Mouse (Mus musculus): ENCODE data around the gene Slit3.

Slit3 gene

DNA sequence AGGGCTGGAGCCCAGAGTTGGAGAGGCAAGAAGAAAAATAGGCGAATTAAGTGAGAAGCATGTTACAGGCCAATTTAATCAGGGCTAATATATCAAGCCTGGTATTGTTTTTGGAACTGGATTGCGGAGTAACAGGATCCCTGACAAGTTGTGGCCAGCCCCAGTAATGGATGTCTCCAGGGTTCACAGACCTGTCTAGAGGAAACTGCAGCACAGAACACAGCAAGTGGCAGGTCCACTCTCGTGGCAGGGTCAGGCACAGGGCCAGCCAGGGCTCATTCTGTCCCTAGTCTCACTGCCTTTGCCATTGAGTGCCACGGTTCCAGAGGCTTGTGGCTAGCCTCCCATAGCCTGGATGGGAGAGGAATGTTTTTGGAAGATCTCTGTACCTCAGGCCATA is 187.0 kb downstream of the Slit3 start:
- peak; percentile 30 to 43 for DNase-seq

DNA sequence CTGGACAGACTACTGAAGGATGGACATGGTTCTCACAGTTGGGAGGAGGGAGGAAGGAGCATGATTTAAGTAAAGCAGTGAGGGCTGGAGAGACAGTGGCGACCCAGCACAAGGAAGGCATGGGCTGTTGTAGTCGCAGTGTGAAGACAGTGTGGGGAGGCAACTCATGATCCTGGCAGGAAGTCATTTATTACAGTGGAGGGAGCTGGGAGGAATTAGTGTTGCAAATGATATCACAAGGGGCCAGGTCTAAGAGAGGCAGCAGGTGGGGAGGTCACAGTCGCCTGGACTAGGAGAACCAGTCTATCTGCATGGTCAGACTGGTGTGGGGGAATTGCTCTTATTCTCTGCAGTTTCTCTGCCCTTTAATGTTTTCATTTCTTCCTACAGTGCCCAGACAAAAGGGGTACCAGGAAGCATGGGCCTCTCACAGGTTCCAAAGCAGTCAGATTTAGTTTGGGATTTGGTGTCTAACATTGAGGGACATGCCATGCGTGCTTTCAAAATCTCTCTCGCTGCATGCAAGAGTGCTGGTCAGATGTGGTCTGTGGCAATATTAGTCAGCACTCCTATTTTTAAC is 194.5 kb downstream of the Slit3 start:
- DNase-seq = no peak

DNA sequence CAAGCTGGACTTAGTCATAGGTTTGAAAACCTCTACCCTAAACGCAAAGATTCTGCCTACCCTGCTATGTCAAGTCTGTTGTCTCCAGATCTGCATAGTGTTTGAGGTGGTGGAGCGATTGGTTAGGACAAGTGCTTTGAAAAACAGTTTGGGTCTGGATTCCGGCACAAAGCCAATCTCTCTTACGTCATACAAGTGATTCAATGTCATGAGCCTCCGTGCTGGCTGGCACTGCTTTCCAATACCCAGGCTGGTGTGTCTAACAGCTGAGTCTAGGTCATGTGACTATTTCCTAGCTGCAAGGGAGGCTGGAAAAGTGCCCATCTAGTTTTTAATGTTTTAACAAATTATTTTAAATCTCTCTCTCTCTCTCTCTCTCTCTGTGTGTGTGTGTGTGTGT is 196.2 kb downstream of the Slit3 start:
- DNase-seq = no peak

- DNase-seq = no peak
Observed at GRCm38 (mm10) chr11:35317775-35318432, 196.9 kb downstream of the Slit3 start.

- DNase-seq = no peak
Observed at GRCm38 (mm10) chr11:35318433-35319020, 197.5 kb downstream of the Slit3 start.

- DNase-seq = no peak
Observed at GRCm38 (mm10) chr11:35320518-35320917, 199.5 kb downstream of the Slit3 start.

GRCm38 (mm10) chr11:35324397-35324796 is 203.4 kb downstream of the Slit3 start:
- no peak for DNase-seq

GRCm38 (mm10) chr11:35325131-35325995 is 204.3 kb downstream of the Slit3 start:
- DNase-seq = no peak

- no peak for DNase-seq
Observed at GRCm38 (mm10) chr11:35326346-35326745, 205.3 kb downstream of the Slit3 start.

GRCm38 (mm10) chr11:35327899-35328298 is 206.9 kb downstream of the Slit3 start:
- DNase-seq = no peak

DNA sequence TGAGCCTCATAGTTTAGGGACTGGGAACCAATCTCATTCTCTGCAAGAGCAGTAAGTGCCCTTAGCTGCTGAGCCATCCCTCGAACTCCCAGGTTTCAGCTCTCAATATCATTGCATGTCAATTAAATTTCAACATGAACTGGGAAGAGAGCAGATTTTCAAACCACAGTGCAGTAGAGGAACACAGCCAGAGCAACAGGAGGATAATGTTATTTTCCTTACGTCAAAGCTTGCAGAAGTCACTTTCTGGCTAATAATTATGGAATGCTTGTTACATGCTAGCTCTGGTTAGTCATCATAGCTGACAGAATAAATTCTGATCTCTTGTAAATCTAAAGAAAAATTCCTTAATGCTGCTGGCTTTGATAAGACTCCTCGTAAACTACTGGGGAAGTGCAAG is 210.5 kb downstream of the Slit3 start:
- DNase-seq = no peak

DNA sequence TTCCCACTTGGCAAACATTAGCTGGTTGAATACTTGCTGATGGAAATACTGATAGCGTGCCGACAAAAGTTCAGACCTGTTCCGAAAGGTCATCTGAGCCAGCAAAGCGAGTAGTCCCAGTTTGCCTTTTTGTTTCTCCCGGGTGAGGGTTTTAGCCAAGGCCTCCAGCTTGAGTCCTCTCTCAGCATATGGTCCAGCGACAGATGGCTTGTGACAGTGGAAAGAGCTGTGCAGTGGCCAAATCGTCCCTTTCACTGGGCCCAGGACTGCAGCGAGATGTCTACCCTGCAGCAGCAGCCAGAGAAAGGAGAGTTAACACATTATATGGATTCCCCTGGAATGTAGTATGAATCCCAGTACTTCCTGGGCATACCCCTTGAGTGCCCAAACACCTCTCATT is 215.5 kb downstream of the Slit3 start:
- no peak for DNase-seq

DNA sequence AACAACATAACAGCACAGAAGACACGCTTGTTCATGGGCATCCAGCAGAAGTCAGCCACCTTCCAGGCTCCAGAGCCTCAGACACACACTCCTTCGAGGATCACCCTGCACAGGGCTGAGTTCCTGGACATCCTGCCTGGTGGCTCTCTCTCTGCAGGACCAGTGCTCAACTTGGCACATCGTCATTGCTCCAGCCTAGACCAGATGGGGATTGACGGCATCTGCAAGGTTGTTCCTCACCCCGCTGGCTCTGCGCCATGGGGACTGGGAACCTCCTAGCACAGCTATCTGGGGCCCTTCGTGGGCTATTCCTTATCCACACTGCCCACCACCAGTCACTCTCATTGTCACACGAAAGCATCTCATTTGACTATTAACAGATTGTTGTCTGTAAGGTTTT is 216.5 kb downstream of the Slit3 start:
- peak in 1 of 2 experiments; percentile 37 for DNase-seq

GRCm38 (mm10) chr11:35337927-35338819 is 217.1 kb downstream of the Slit3 start:
- peak; percentile 19 to 46 for DNase-seq

- no peak for DNase-seq
Observed at GRCm38 (mm10) chr11:35340752-35341151, 219.7 kb downstream of the Slit3 start.

- no peak for DNase-seq
Observed at GRCm38 (mm10) chr11:35342486-35342885, 221.5 kb downstream of the Slit3 start.

- no peak for DNase-seq
Observed at GRCm38 (mm10) chr11:35345696-35346480, 224.9 kb downstream of the Slit3 start.

- no peak for DNase-seq
Observed at GRCm38 (mm10) chr11:35348099-35348498, 227.1 kb downstream of the Slit3 start.

GRCm38 (mm10) chr11:35350968-35351367 is 229.9 kb downstream of the Slit3 start:
- DNase-seq = no peak

GRCm38 (mm10) chr11:35351376-35351775 is 230.4 kb downstream of the Slit3 start:
- DNase-seq = no peak

DNA sequence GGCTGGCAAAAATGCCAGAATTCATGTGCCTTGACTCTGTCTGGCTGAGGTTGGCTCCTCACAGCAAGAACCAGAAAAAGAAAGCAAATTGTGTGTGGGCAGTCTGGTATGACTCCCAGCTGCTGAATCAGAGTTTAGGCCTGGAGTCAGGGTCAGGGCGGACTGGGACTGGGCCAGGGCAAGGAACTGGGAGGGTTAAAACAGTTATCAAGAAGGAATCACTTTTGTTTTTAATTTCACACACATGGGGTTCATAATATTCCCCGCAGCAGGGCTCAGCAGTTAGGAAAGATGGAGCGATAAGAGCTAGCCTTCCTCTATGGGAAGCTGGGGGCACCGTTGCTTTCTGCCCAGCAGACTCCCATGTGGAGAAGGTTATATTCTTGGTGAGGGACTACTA is 234.8 kb downstream of the Slit3 start:
- DNase-seq = peak in 1 of 2 experiments; percentile 19

DNA sequence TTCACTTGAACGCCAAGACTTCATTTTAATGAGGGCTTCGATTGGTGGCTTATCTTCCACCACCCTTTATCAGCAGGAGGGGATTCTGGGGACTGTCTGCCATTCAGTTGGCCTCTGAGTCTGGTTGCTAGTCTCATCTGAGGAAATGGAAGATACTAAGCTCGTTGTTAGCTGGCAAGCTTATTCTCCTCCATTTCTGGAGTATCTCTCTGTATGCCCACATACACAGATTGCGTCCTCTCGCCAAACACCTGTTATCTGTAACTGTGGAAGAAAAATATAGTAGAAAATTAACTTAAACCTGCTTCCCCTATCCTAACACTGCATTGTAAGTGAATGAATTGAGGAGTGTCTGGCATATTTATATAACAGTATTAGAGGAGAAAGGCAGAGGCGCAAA is 240.0 kb downstream of the Slit3 start:
- DNase-seq = no peak
